Mouse (Mus musculus) stomach, embryonic 16.5 days (tissue): ENCODE data around the gene Ddx49. TPM values are rescaled to one million over a fixed set of nuclear protein-coding genes. Genes with fewer than 3 reads are reported as not detected.

Experiments used
- ATAC-seq: fragments of 200-750 bp; cut with Nextera tagmentation; 2 replicates; pipeline ENCODE4 v1.8.0; 2017; ENCODE audit warnings: moderate number of reproducible peaks, moderate TSS enrichment; ENCODE audit not compliant: insufficient read depth, low FRiP score
- H3K27ac ChIP-seq: fragments of 300-500 bp; sonication (generic); 2 replicates; pipeline ENCODE4 v1.5.1; 2014; ENCODE audit warnings: low read length
- H3K27me3 ChIP-seq: fragments of 300-500 bp; sonication (generic); 2 replicates; pipeline ENCODE4 v1.6.1; 2014; ENCODE audit warnings: low read length, control low read depth, mixed read lengths; ENCODE audit not compliant: control insufficient read depth, insufficient read depth
- H3K36me3 ChIP-seq: fragments of 300-500 bp; sonication (generic); 2 replicates; pipeline ENCODE4 v1.6.1; 2014; ENCODE audit warnings: low read length; ENCODE audit not compliant: control insufficient read depth, insufficient read depth
- H3K4me1 ChIP-seq: fragments of 300-500 bp; sonication (generic); 2 replicates; pipeline ENCODE4 v1.6.1; 2014; ENCODE audit warnings: low read length, control low read depth, mixed read lengths; ENCODE audit not compliant: control insufficient read depth, insufficient read depth
- H3K4me2 ChIP-seq: fragments of 300-500 bp; sonication (generic); 2 replicates; pipeline ENCODE4 v1.6.1; 2014; ENCODE audit warnings: low read depth, low read length, mixed read lengths
- H3K4me3 ChIP-seq: fragments of 300-500 bp; sonication (generic); replicated peaks from 2 replicates; pipeline ENCODE4 v1.5.1; 2014; ENCODE audit warnings: mild to moderate bottlenecking, low read length
- H3K9ac ChIP-seq: fragments of 300-500 bp; sonication (generic); 2 replicates; pipeline ENCODE4 v1.6.1; 2014; ENCODE audit warnings: low read length
- H3K9me3 ChIP-seq: fragments of 300-500 bp; sonication (generic); replicated peaks from 2 replicates; pipeline ENCODE4 v1.6.1; 2016; ENCODE audit warnings: low read length, control low read depth; ENCODE audit not compliant: control insufficient read depth
- WGBS: fragments of 180-500 bp; shearing (Covaris S2); extraction: QIAGEN DNeasy Blood & Tissue Kit; methylation state at CpG from one replicate; pipeline ENCODE4 v1.1.7; 2014; 5-methylcytosine and 5-hydroxymethylcytosine counted together
- polyA plus RNA-seq: library from polyadenylated mRNA; unstranded; fragments of >200 nt; fragmentation: Nextera tagmentation; extraction: Ambion mirVana; gene quantifications from 2 replicates; pipeline ENCODE4 v1.2.1, GENCODE M21; 2015

The Ddx49 gene
- polyA plus RNA-seq, 1 experiment from 2014 or later, result 48.8 TPM

DNA sequence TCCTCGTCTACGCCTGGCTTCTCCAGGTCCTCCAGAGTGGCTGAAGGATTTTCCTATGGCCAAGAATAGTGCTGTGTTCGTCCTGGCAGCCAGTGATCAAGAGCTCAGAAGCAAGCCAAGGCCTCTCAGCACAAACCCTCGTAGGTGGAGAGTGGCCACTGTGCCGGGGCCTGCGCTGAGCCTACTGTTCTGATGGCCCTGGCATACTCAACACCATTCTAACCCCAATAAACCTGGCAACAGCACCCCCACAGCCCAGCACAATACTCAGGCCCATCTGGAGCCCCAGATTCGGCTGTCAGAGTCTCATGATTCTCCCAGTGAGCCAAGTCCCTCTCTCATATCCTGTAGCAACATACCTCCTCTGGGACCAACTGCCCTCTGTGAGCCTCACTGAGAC lies 38.4 kb upstream of the Ddx49 start:
- Histone ChIP-seq H3K9ac (no peak overlapping the region), H3K4me3 (no peak overlapping the region), H3K4me1 (no peaks in the 10 kb centered on the region), H3K36me3 (peaks cover 43% of the 10 kb centered on the region; the same call in 1 of the 2 replicates), H3K27ac (no peak overlapping the region), H3K9me3 (no peaks in the 10 kb centered on the region), H3K27me3 (no peaks in the 10 kb centered on the region), H3K4me2 (no peak overlapping the region)
- 88% methylated on average over 7 of the region's 7 CpGs for WGBS
- ATAC-seq, result no peak

- Histone ChIP-seq H3K4me3 (no peak overlapping the region), H3K27ac (no peak overlapping the region), H3K27me3 (no peaks in the 10 kb centered on the region), H3K36me3 (peaks cover 52% of the 10 kb centered on the region; the same call in 1 of the 2 replicates), H3K9me3 (no peaks in the 10 kb centered on the region), H3K9ac (no peak overlapping the region), H3K4me1 (no peaks in the 10 kb centered on the region), H3K4me2 (no peak overlapping the region)
- ATAC-seq, result no peak
- WGBS, result 89% methylated on average over 7 of the region's 7 CpGs
Observed at GRCm38 (mm10) chr8:70338931-70339330, 36.6 kb upstream of the Ddx49 start.

- no peak overlapping the region for H3K27ac ChIP-seq
- no peak overlapping the region for H3K4me2 ChIP-seq
- no peak for ATAC-seq
- no peaks in the 10 kb centered on the region for H3K27me3 ChIP-seq
- H3K4me3 ChIP-seq, result no peak overlapping the region
- H3K9me3 ChIP-seq, result no peaks in the 10 kb centered on the region
- 96% methylated on average over 6 of the region's 6 CpGs for WGBS
- H3K4me1 ChIP-seq, result peaks cover 12% of the 10 kb centered on the region; the same call in 1 of the 2 replicates
- peaks cover 41% of the 10 kb centered on the region for H3K36me3 ChIP-seq
- H3K9ac ChIP-seq, result no peak overlapping the region
Observed at GRCm38 (mm10) chr8:70332878-70333202, 30.6 kb upstream of the Ddx49 start.

DNA sequence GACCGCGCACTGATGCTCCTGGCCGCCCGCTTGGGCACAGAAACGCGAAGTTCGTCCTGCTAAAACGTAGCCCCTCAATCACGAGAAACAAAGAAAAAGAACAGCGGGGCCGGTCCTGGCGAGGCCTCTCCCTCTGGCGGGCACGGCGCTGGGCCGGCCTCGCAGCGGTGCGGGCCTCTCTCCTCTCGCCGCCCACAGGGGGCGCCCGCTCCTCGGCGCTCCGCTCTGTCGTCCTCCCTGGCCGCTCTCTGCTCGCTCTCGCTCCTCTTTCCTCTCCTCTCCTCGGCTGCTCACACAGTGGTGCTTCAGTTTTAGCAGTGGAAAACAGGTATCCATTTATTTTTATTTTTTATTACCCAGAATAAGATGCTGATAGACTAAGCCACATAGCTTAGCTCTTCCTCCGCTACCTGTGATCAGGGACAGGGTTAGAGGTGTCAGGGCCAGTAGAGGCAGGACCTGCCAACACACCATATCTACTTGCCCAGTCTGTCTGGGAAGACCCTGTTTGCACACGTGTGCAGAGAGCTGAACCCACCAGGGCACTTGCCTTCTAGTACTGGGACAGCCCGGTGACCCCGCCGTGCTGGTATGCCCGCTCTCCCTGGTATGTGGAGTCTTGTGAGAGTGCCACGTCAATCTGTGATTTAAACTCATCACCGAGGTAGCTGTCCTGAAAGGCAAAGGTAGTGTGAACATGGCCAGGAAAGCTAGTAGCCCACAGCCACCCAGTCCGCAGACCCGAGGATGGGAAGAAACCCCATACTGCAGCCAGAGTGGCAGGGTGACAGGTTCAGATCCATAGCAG lies 30.0 kb upstream of the Ddx49 start:
- Histone ChIP-seq H3K4me2 (no peak overlapping the region), H3K4me1 (peaks cover 12% of the 10 kb centered on the region; the same call in 1 of the 2 replicates), H3K36me3 (peaks cover 39% of the 10 kb centered on the region), H3K4me3 (no peak overlapping the region), H3K9ac (no peak overlapping the region), H3K27me3 (no peaks in the 10 kb centered on the region), H3K27ac (no peak overlapping the region), H3K9me3 (no peaks in the 10 kb centered on the region)
- 29% methylated on average over 41 of the region's 41 CpGs for WGBS
- ATAC-seq, result peak; percentile 84

- Histone ChIP-seq H3K36me3 (peaks cover 36% of the 10 kb centered on the region), H3K27ac (no peak overlapping the region), H3K4me2 (no peak overlapping the region), H3K4me1 (peaks cover 12% of the 10 kb centered on the region; the same call in 1 of the 2 replicates), H3K9ac (no peak overlapping the region), H3K4me3 (no peak overlapping the region), H3K9me3 (no peaks in the 10 kb centered on the region), H3K27me3 (no peaks in the 10 kb centered on the region)
- whole genome bisulfite sequencing, result 80% methylated on average over 19 of the region's 19 CpGs
- no peak for ATAC-seq
Observed at GRCm38 (mm10) chr8:70331526-70331925, 29.2 kb upstream of the Ddx49 start.

DNA sequence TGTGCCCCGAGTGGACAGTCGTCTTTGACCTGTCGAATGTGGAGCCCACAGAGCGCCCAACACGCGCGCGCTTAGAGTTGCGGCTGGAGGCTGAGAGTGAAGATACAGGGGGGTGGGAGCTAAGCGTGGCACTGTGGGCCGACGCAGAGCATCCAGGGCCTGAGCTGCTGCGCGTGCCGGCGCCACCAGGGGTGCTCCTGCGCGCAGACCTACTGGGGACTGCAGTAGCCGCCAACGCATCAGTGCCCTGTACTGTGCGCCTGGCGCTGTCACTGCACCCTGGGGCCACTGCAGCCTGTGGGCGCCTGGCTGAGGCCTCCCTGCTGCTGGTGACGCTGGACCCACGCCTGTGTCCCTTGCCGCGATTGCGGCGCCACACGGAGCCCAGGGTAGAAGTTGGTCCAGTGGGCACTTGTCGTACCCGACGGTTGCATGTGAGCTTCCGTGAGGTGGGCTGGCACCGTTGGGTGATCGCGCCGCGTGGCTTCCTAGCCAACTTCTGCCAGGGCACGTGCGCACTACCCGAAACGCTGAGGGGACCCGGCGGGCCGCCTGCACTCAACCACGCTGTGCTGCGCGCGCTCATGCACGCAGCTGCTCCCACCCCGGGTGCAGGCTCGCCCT lies 28.6 kb upstream of the Ddx49 start:
- peak overlapping the region; percentile 4; the same call in 1 of the 2 replicates for H3K9ac ChIP-seq
- peaks cover 12% of the 10 kb centered on the region; the same call in 1 of the 2 replicates for H3K4me1 ChIP-seq
- H3K27ac ChIP-seq, result no peak overlapping the region
- peaks cover 29% of the 10 kb centered on the region for H3K36me3 ChIP-seq
- 43% methylated on average over 53 of the region's 53 CpGs for WGBS
- H3K4me2 ChIP-seq, result 0 out of 2 replicates have a peak overlapping the region, but pooled peaks have one; percentile 0
- no peaks in the 10 kb centered on the region for H3K9me3 ChIP-seq
- peak; percentile 56 for ATAC-seq
- H3K4me3 ChIP-seq, result no peak overlapping the region
- H3K27me3 ChIP-seq, result no peaks in the 10 kb centered on the region

DNA sequence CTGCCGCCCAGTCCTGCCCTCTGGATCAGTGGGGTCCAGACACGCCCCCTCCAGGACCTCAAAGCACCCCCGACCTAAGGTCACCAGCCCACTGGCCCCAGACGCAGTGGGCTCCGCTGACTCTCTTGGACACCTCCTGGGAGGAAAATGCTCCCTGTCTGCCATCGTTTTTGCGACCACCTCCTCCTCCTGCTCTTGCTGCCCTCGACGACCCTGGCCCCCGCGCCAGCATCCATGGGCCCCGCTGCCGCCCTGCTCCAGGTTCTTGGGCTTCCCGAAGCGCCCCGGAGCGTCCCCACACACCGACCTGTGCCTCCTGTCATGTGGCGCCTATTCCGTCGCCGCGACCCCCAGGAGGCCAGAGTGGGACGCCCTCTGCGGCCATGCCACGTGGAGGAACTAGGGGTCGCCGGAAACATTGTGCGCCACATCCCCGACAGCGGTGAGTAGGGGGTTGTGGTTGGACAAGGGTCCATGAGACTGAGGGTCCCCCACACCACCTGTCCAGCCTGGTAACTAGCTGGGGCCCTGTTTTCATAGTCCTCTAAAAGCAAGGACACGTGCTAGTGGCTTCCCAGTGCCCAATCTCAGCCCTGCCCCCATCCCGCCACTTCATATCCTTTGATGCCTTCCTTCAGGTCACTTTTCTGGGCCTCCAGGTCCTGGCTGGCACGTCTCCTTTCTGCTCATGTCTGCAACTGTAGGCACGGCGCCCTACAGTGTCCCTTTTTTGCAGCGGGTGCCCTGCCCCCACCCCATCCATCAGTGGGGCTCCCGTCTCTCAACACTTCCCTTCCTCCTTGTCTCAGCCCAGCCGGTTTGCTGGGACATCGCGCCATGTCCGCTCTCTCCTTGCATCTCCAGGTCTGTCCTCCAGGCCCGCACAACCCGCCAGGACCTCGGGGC lies 27.8 kb upstream of the Ddx49 start:
- peak overlapping the region; percentile 38 for H3K9ac ChIP-seq
- 0 out of 2 replicates have a peak, but pooled peaks have one; percentile 3 for ATAC-seq
- WGBS, result 17% methylated on average over 45 of the region's 45 CpGs

DNA sequence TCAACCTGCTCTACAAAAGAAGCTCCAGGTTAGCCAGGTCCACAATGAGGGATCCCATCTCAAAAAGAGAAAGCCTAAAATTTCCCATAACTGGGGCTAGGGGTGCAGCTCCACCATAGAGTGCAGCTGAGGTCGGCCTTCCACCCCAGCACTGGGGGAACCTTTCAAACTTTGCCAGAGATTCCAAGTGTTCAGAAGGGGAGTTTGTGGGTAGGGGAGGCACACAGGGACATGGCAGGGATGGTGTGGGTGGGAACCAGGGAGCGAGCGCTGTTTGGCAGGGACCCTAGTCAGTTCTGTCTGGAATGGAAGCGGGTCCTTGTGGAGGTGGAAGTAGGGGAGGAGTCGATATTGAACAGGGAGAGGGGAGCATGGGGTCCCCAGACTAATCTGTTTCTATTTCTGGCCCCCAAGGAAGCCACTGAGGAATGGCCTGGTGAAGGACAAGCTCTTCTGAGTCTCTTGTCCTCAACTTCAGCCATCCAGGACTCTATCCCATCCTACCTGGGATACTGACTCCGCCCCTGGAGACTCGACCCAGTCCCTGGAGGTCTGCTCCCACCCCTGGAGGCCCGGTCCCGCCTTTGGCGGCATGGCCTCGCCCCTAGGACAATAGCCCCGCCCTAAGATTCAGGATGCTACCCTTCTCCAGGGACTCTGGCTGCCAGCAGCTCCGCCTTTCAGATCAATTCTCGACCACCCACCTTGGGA lies 27.0 kb upstream of the Ddx49 start, which contains the start of gene Gdf1:
Gene Gdf1, plus strand, starts transcription at position 694 of the 711 bp plus-strand sequence.
- peak within 1 kb of the TSS; percentile 38 for H3K9ac ChIP-seq
- no peak within 1 kb of the TSS; the same call in 1 of the 2 replicates for H3K4me3 ChIP-seq
- WGBS, result 34% methylated on average over 14 of the region's 14 CpGs
- no peaks in the 10 kb centered on the region for H3K27me3 ChIP-seq
- H3K9me3 ChIP-seq, result no peaks in the 10 kb centered on the region
- H3K27ac ChIP-seq, result no peak within 1 kb of the TSS
- 0 out of 2 replicates have a peak within 1 kb of the TSS, but pooled peaks have one; percentile 0 for H3K4me2 ChIP-seq
- peaks cover 12% of the 10 kb centered on the region; the same call in 1 of the 2 replicates for H3K4me1 ChIP-seq
- ATAC-seq, result no peak
- H3K36me3 ChIP-seq, result peaks cover 20% of the 10 kb centered on the region

More for the DNA sequence above, 27.8 kb upstream of the Ddx49 start:
- Histone ChIP-seq H3K27ac (no peak overlapping the region), H3K36me3 (peaks cover 24% of the 10 kb centered on the region), H3K4me1 (peaks cover 12% of the 10 kb centered on the region; the same call in 1 of the 2 replicates), H3K9me3 (no peaks in the 10 kb centered on the region), H3K4me2 (0 out of 2 replicates have a peak overlapping the region, but pooled peaks have one; percentile 0), H3K27me3 (no peaks in the 10 kb centered on the region), H3K4me3 (no peak overlapping the region; the same call in 1 of the 2 replicates)
